Mouse (Mus musculus): ENCODE results near the gene Col7a1. TPM values are rescaled to one million over a fixed set of nuclear protein-coding genes. Genes with fewer than 3 reads are reported as not detected.

The Col7a1 gene
- polyA plus RNA-seq, 1 experiment from 2014 or later, result 1.9 TPM

DNA sequence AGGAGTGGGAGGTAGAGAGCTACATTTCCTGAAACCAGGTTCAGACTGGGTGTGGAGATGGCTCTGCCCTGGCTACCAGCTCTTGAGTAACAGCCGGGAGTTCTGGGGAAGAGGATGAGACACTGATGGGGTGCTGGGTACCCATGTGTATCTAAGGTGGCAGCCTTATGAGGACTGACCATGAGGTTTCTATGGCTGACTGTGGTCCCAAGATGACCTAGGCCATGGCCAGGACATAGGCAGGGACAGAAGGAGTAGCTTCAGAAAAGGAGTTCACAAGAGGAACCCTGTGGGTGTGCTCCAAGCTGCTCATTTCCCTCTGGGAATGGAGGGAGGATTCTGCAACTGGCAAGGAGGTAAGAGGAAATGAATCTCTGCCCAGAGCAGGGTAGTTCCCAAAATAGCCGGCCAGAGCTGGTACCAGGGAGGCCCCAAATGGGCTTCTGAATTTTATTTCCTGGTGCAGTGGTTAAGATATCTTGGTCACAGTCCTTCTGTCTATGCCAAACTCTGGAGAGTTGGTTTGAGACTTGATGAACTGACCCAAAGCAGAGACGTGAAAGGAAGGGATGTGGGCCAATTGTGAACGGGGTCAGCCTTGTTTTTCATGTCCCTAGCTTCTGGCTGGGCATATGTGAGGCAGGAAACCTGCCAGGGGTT is 36.5 kb downstream of the Col7a1 start:
- Histone ChIP-seq H3K4me3 (ENCODE audit: low read depth, low read length) (no peak overlapping the region), H3K27ac (ENCODE audit: low read depth, low read length) (peak overlapping the region; percentile 42), H3K9ac (ENCODE audit: low read depth, low read length) (no peak overlapping the region), H3K4me2 (replicated peaks; ENCODE audit: low read depth) (0 out of 2 replicates have a peak overlapping the region, but pooled peaks have one; percentile 6), H3K27me3 (replicated peaks; ENCODE audit: control insufficient read depth, insufficient read depth, low read length) (no peaks in the 10 kb centered on the region), H3K4me1 (replicated peaks; ENCODE audit: control insufficient read depth, insufficient read depth, low read length) (peaks cover 12% of the 10 kb centered on the region), H3K36me3 (ENCODE audit: control insufficient read depth, insufficient read depth) (no peaks in the 10 kb centered on the region), H3K9me3 (ENCODE audit: control insufficient read depth) (no peaks in the 10 kb centered on the region)
- ATAC-seq, result no peak
- WGBS, result 56% methylated on average over 4 of the region's 4 CpGs
- TF ChIP-seq CTCF (IDR thresholded peaks at IDR 0.05; ENCODE audit: low read depth), result no peak

DNA sequence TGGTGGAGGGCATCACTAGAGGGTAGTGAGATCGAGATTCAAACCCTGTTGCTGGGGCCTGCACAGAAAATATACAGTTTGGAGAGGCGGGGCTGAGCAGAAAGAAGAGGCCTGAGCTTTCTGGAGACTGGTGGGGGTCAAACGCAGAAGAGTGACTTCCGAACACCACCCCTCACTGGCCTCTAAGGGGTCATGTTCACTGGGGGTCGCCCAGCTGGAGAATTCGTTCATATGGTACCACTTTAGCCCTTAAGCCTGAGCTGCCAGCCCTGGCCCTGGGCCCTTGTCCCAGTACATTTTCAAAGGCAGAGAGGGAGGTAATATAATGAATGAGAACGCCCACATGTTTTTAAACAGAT is 37.1 kb downstream of the Col7a1 start:
- Histone ChIP-seq H3K4me3 (ENCODE audit: low read depth, low read length) (no peak overlapping the region), H3K9ac (ENCODE audit: low read depth, low read length) (no peak overlapping the region), H3K9me3 (ENCODE audit: control insufficient read depth) (no peaks in the 10 kb centered on the region), H3K4me2 (replicated peaks; ENCODE audit: low read depth) (0 out of 2 replicates have a peak overlapping the region, but pooled peaks have one; percentile 6), H3K4me1 (replicated peaks; ENCODE audit: control insufficient read depth, insufficient read depth, low read length) (peaks cover 12% of the 10 kb centered on the region), H3K36me3 (ENCODE audit: control insufficient read depth, insufficient read depth) (no peaks in the 10 kb centered on the region), H3K27me3 (replicated peaks; ENCODE audit: control insufficient read depth, insufficient read depth, low read length) (no peaks in the 10 kb centered on the region), H3K27ac (ENCODE audit: low read depth, low read length) (peak overlapping the region; percentile 42; the same call in 1 of the 2 replicates)
- WGBS, result 78% methylated on average over 7 of the region's 7 CpGs
- no peak for ATAC-seq
- no peak for TF ChIP-seq CTCF (IDR thresholded peaks at IDR 0.05; ENCODE audit: low read depth)

DNA sequence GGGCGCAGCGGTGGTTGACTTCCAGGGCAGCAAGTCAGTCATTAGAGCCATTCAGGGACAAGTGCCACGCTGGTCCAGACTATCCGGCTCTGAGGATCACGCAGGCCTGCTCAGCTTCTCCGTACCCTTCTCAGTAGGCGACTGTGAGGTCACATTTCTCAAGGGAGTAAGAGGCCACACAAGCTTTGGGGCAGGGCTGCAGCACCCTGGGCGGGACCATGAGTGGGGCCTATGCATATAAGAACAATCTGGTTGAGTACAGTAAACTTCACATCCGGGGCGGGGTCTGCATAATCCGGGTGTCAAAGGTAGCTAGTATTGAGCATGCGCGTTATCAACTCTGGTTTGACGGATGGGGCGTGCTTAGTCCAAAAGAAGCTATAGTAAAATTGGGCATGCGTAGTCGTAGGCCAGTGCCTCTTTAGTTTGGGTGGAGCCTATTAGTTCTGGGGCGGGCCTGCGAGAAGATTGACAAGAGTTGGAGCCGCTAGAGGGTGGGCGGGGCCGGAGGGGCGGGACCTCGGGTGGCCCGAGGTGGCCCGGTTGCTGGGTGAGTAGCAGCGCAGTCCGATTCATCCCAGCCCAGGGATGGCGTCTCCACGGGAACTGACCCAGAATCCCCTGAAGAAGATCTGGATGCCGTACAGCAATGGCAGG is 38.2 kb downstream of the Col7a1 start, which contains the start of gene Pfkfb4:
Gene Pfkfb4, plus strand, starts transcription at position 351 of the 657 bp plus-strand sequence.
- H3K27me3 ChIP-seq (replicated peaks; ENCODE audit: control insufficient read depth, insufficient read depth, low read length), result no peaks in the 10 kb centered on the region
- ATAC-seq, result peak; percentile 88
- H3K9ac ChIP-seq (ENCODE audit: low read depth, low read length), result peak within 1 kb of the TSS; percentile 28; the same call in 1 of the 2 replicates
- no peaks in the 10 kb centered on the region for H3K9me3 ChIP-seq (ENCODE audit: control insufficient read depth)
- H3K27ac ChIP-seq (ENCODE audit: low read depth, low read length), result peak within 1 kb of the TSS; percentile 82
- peak within 1 kb of the TSS; percentile 51 for H3K4me3 ChIP-seq (ENCODE audit: low read depth, low read length)
- no peak for TF ChIP-seq CTCF (IDR thresholded peaks at IDR 0.05; ENCODE audit: low read depth)
- WGBS, result under 1% methylated on average over 31 of the region's 31 CpGs
- H3K36me3 ChIP-seq (ENCODE audit: control insufficient read depth, insufficient read depth), result no peaks in the 10 kb centered on the region
- H3K4me1 ChIP-seq (replicated peaks; ENCODE audit: control insufficient read depth, insufficient read depth, low read length), result peaks cover 14% of the 10 kb centered on the region
- peak within 1 kb of the TSS; percentile 73 for H3K4me2 ChIP-seq (replicated peaks; ENCODE audit: low read depth)

DNA sequence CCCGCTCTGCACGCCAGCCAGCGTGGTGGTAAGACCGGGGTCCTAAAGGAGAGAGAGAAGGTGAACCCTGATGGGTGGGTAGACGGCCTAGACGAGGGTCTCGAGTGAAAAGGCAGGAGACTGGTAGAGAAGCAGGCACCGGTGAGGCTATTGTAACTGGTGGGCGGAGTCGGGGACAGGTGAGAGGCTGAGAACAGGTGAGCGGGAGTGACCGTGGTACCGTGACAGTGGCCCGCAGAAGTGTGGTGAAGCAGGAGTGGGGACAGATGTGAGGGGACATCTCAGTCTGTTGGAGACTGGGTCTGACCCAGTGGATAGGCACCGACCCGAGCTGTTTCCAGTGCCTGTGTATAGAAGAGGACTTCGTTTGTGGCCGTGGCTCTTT is 38.7 kb downstream of the Col7a1 start:
- Histone ChIP-seq H3K9me3 (ENCODE audit: control insufficient read depth) (no peaks in the 10 kb centered on the region), H3K9ac (ENCODE audit: low read depth, low read length) (peak overlapping the region; percentile 28; the same call in 1 of the 2 replicates), H3K27me3 (replicated peaks; ENCODE audit: control insufficient read depth, insufficient read depth, low read length) (no peaks in the 10 kb centered on the region), H3K27ac (ENCODE audit: low read depth, low read length) (peak overlapping the region; percentile 76), H3K4me2 (replicated peaks; ENCODE audit: low read depth) (peak overlapping the region; percentile 73), H3K4me1 (replicated peaks; ENCODE audit: control insufficient read depth, insufficient read depth, low read length) (peaks cover 14% of the 10 kb centered on the region), H3K36me3 (ENCODE audit: control insufficient read depth, insufficient read depth) (no peaks in the 10 kb centered on the region), H3K4me3 (ENCODE audit: low read depth, low read length) (peak overlapping the region; percentile 51)
- 10% methylated on average over 18 of the region's 18 CpGs for WGBS
- peak; percentile 9 for ATAC-seq
- TF ChIP-seq CTCF (IDR thresholded peaks at IDR 0.05; ENCODE audit: low read depth), result no peak

DNA sequence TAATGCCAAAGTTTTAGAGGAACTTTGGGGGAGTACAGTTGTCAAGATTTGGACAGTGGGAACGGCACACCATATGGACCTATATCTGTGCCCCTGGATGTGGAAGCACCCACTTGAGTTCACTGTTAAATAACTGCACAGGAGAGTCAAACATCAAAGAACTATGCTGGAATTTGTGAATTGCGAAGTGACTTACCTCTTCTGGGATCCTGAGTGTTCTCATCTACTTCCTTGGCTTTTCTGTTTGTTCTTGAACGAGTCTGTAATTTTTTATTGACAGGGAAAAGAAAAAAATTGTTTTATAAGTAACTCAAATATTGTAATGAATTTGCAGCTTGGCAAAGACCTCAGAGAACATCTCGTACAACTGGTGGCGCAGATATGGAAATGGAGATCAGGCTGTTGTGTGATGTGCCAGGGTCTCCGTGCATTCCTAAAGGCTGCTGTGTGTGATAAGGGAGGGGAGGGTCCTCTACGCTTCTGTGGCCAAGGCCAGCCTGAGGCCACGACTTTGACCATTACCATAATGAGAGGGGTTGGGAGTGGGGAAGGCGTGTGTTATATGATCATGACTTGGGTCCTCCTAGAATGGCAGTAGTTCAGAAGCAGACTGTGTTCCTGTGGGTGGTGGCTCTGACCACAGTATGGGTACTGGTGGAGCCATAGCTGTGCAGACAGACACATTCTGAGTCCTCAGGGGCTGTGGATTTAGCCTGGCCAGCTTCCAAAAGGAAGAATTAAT is 39.4 kb downstream of the Col7a1 start:
- peaks cover 14% of the 10 kb centered on the region for H3K4me1 ChIP-seq (replicated peaks; ENCODE audit: control insufficient read depth, insufficient read depth, low read length)
- peak overlapping the region; percentile 51 for H3K4me3 ChIP-seq (ENCODE audit: low read depth, low read length)
- H3K9ac ChIP-seq (ENCODE audit: low read depth, low read length), result peak overlapping the region; percentile 28; the same call in 1 of the 2 replicates
- no peaks in the 10 kb centered on the region for H3K27me3 ChIP-seq (replicated peaks; ENCODE audit: control insufficient read depth, insufficient read depth, low read length)
- no peaks in the 10 kb centered on the region for H3K36me3 ChIP-seq (ENCODE audit: control insufficient read depth, insufficient read depth)
- no peak for TF ChIP-seq CTCF (IDR thresholded peaks at IDR 0.05; ENCODE audit: low read depth)
- no peaks in the 10 kb centered on the region for H3K9me3 ChIP-seq (ENCODE audit: control insufficient read depth)
- peak overlapping the region; percentile 73 for H3K4me2 ChIP-seq (replicated peaks; ENCODE audit: low read depth)
- WGBS, result 69% methylated on average over 9 of the region's 9 CpGs
- H3K27ac ChIP-seq (ENCODE audit: low read depth, low read length), result peak overlapping the region; percentile 89
- no peak for ATAC-seq

DNA sequence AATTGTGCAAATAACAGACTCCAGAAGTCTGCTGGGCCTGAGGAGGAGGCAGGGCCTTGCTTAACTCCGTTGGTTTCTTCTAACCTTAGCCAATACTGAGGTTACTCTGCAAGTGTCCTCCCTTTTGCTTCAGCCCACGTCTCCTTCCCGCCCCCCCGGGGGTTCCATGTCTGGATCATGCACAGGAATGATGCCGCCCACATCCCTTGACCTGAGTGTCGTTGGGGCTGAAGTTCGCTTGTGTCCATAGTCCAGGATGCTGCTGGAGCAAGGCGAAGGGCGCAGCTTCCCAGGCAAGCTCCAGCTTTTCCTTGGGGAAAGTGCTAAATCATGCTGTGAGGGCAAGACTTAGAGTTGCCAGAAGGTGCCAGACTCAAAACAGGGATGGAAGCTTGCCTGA is 43.0 kb downstream of the Col7a1 start:
- Histone ChIP-seq H3K9ac (ENCODE audit: low read depth, low read length) (no peak overlapping the region), H3K4me3 (ENCODE audit: low read depth, low read length) (no peak overlapping the region), H3K36me3 (ENCODE audit: control insufficient read depth, insufficient read depth) (peaks cover 8% of the 10 kb centered on the region; the same call in 1 of the 2 replicates), H3K27ac (ENCODE audit: low read depth, low read length) (peak overlapping the region; percentile 89), H3K4me2 (replicated peaks; ENCODE audit: low read depth) (no peak overlapping the region), H3K4me1 (replicated peaks; ENCODE audit: control insufficient read depth, insufficient read depth, low read length) (peaks cover 2% of the 10 kb centered on the region; the same call in 1 of the 2 replicates), H3K9me3 (ENCODE audit: control insufficient read depth) (no peaks in the 10 kb centered on the region), H3K27me3 (replicated peaks; ENCODE audit: control insufficient read depth, insufficient read depth, low read length) (no peaks in the 10 kb centered on the region)
- TF ChIP-seq CTCF (IDR thresholded peaks at IDR 0.05; ENCODE audit: low read depth), result no peak
- peak; percentile 52 for ATAC-seq
- 30% methylated on average over 9 of the region's 9 CpGs for WGBS
